Mouse (Mus musculus) gastrocnemius, adult 2 months (tissue): ENCODE data around the gene Eef1a1. TPM values are rescaled to one million over a fixed set of nuclear protein-coding genes. Genes with fewer than 3 reads are reported as not detected.

ENCODE experiments used
- DNase-seq: peaks from one replicate; pipeline ENCODE4 v3.0.0; 2022
- H3K27ac ChIP-seq: fragments of 200-600 bp; 2 replicates; pipeline ENCODE4 v1.8.1; 2022; ENCODE audit warnings: mild to moderate bottlenecking
- H3K4me3 ChIP-seq: fragments of 200-600 bp; 2 replicates; pipeline ENCODE4 v1.8.1; 2022; ENCODE audit warnings: mild to moderate bottlenecking, moderate library complexity
- CTCF ChIP-seq: fragments of 200-600 bp; IDR thresholded peaks from 2 replicates; pipeline ENCODE4 v1.8.1; 2022; ENCODE audit warnings: antibody characterized with exemption, mild to moderate bottlenecking, moderate library complexity
- intact Hi-C: fragments of 180-260 bp; cut with DNase I; formaldehyde crosslinking; loops from one replicate; pipeline ENCODE4 v1.15.1; 2025
- microRNA-seq: library from miRNA; unstranded; fragments of <30 nt; microRNA quantifications from one replicate; pipeline ENCODE4 v1.2.0, GENCODE M21; 2021
- total RNA-seq, 2 experiments: library from RNA; stranded (reverse); gene quantifications; 2 replicates each; pipeline ENCODE4 v1.2.3; 2021

Eef1a1 gene
- total RNA-seq, 2 experiments from 2014 or later = 390 to 557 TPM

DNA sequence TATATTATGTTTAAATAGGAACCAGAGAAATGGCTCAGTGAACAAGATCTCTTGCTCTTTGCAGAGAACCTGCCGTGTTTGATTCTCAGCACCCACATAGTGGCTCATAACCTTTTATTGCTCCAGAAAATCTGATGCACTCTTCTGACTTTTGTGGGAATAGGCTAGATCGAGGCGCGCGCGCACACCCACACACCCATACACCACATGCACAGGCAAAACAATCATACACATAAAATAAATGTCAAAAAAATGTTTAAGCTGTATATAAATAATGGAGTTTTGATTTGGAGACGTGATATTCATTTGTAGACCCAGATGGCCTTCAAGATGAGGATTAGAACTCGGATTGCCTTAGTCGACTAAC, 41.4 kb downstream of the Eef1a1 start:
- TF ChIP-seq CTCF = no peak
- intact Hi-C loops = loop anchor here (10.0 kb wide), 1 partner anchor 533 kb away; the partner anchor contains the start of gene Elovl5
- Histone ChIP-seq H3K4me3 (peak overlapping the region; percentile 96), H3K27ac (peak overlapping the region; percentile 98)
- DNase-seq = no peak

DNA sequence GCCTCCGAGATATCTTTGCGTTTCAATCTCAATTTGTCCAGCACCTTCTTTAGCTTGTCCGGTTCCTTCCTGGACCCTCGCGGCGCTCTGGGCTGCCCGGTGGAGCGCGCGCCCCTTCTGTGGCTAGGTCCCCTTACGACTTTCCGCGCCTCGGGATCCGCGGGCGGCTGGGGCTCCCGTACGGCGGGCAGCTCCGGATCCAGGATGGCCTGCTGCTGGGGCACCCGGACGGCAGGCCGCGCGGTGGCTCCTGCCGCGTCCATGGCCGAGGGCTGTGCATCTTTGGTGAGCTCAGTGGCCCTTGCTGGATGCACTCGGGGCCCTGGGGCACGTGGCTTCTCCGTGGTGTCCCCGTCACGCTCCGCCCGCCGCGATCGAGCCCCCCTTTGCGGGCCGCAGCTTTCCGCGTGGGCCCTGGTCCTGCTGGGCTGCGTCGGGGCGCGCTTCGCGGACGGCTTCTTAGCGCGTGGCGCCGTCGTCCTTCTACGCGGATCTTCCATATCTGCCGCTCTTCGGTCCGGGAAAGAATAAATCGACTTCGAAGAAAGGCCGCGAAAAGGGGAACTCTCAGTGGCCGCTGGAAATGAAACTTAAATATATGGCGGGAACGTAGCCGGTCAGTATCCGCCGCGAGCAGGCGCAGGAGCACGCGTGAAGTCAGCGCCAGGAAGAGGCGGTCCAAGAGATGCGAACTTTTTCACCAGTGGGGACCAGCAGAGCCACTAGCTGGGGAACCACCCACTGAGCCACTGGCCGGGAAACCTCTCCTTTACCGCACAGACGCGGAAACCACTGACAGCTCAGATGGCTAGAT, 46.2 kb downstream of the Eef1a1 start, which contains the start of gene Cgas:
TSS of gene Cgas (minus strand) at position 659 of the 814 bp plus-strand sequence.
- Histone ChIP-seq H3K4me3 (peak within 1 kb of the TSS; percentile 75), H3K27ac (peak within 1 kb of the TSS; percentile 49)
- TF ChIP-seq CTCF = no peak
- DNase-seq = peak; percentile 78
- intact Hi-C loops = loop anchor here (10.0 kb wide), 1 partner anchor 528 kb away; the partner anchor contains the start of gene Elovl5

DNA sequence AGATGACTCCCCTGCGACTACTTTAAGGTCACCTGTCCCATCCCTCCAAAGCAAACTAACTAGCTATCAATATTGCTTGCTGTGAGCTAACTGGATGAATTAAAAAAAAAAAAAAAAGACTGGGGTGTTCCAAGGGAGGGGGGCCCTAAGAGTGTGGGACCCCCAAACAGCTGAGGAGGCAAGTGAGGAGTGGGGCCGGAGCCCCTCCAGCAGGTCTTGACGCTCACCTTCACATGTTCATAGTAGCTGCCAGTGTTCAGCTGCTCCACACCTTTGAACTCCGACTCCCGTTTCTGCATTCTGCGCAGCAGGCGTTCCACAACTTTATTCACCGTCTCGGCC, 46.7 kb downstream of the Eef1a1 start:
- Histone ChIP-seq H3K4me3 (peak overlapping the region; percentile 75), H3K27ac (no peak overlapping the region)
- no peak for TF ChIP-seq CTCF
- DNase-seq = no peak
- intact Hi-C loops = loop anchor here (10.0 kb wide), 1 partner anchor 527 kb away; the partner anchor contains the start of gene Elovl5

DNA sequence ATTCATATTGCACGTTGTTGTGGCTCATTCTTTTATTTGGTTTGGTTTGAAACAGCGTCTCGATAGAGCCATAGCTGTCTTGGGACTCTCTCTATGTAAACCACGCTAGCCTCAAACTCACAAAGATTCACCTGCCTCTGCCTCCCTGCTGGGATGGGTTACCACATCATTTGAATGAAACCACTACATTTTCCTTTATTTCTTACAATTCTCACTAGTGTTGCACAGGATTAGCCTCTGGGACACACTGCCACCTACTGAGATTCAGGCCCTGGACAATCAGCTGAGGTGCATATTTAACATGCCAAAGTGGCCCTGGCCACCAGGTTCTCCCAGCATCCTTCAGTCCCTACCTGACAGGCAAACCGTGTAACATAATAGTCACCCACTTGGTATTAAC, 49.5 kb downstream of the Eef1a1 start:
- no peak for TF ChIP-seq CTCF
- no peak overlapping the region for H3K4me3 ChIP-seq
- DNase-seq = no peak
- no peak overlapping the region for H3K27ac ChIP-seq
- intact Hi-C loops = no loop called here

DNA sequence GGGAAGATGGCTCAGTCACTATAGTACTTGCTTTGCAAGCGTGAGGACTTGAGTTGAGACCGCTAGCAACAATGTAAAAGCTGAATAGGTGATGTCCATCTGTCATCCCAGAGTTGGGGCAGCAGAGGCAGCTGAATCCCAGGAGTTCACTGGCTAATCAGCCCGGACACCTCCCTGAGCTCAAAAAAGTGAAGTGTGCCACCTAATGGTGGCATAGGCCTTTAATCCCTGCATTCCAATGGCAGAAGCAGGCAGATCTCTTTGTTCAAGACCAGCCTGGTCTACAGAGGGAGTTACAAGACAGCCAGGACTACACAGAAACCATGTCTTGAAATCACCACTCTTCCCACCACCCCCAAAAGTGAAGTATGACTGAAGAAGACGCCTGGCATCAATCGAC, 56.5 kb downstream of the Eef1a1 start:
- no peak overlapping the region for H3K4me3 ChIP-seq
- no peak for TF ChIP-seq CTCF
- H3K27ac ChIP-seq = no peak overlapping the region
- intact Hi-C loops = no loop called here
- no peak for DNase-seq

DNA sequence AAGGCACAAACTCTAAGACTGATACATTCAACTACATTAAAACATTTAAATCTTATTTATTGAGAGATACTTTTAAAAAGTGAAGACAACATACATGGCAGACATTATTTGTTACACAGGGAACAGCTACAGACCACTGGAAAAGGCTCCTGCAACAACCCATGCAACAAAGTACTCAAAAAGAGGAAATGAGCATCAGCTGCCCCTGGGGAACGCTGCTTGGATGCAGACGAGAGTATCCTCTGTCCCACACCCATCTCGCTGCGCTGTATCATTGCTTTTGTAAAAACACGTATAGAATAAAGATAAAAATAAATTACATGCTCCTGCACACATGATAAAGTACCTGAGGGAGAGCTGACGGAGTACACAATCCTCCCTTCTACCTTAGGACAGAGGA, 58.5 kb downstream of the Eef1a1 start:
- H3K4me3 ChIP-seq = no peak overlapping the region
- intact Hi-C loops = no loop called here
- no peak overlapping the region for H3K27ac ChIP-seq
- no peak for DNase-seq
- no peak for TF ChIP-seq CTCF

DNA sequence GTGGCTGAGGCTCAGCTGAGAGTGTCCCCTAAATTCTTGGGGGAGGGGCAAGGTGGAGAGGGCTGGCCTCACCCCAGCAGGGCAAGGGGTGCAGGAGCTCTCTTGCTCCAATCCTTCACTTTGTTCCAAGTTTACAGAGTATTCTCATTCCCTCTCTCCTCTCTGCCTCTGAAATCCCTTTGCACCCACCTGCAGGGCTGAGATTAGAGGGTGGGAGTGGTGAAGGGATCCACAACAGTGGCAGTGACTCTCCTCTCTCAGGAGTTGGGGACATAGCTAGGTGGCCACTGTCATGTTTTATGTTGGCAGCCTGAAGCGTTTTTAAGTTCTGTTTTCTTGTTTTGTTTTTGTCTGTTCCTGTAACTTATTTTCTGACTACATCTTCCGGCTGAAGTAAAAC, 59.4 kb downstream of the Eef1a1 start:
- no peak for DNase-seq
- Histone ChIP-seq H3K27ac (no peak overlapping the region), H3K4me3 (no peak overlapping the region)
- no peak for TF ChIP-seq CTCF
- intact Hi-C loops = no loop called here

DNA sequence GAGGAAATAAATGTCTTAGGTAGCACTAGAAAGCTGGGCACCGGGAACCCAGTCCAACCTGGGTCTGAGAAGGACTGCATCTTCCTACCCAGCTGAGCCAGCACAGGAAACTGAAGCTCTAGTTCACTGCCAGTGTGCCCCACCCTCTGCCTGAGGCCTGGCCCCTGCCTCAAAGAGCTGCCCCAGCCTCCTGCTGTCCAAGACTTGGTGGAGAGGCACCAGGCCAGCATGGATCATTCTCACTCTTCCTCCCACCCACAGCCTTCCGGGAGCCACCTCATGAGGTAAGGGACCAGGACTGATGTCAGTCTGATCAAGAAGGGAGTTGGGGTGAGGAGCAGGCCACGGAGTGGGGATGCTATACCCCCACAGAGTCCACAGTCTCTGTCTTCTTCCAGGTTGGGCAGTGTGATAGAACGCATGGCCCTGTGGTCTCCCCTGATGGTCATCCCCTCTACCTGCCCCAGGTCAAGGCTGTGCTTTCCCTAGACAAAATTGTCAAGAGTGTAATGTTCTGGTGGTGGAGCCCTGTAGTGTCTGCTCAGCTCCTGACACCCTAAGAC, 60.0 kb downstream of the Eef1a1 start:
- intact Hi-C loops = no loop called here
- no peak for DNase-seq
- Histone ChIP-seq H3K27ac (no peak overlapping the region), H3K4me3 (no peak overlapping the region)
- no peak for TF ChIP-seq CTCF

Small RNAs within 50 kb of the gene (microRNA-seq; reads per million reads assigned to microRNA genes)
- gene Gm26377 = not detected

Other genes with a start within 250 kb of the Eef1a1 start
- gene Gm3776, start 232.0 kb downstream of the Eef1a1 start, total RNA-seq = not detected
- gene Gm10639, start 199.2 kb downstream of the Eef1a1 start, total RNA-seq = not detected
- gene Omt2a, start 174.4 kb downstream of the Eef1a1 start, total RNA-seq = not detected
- gene Omt2b, start 161.6 kb downstream of the Eef1a1 start, total RNA-seq = not detected
- gene Gsta2, start 133.4 kb downstream of the Eef1a1 start, total RNA-seq = not detected
- gene Dppa5a, start 121.0 kb downstream of the Eef1a1 start, total RNA-seq = not detected
- not detected for gene Ooep, start 110.4 kb downstream of the Eef1a1 start, total RNA-seq
- gene Ddx43, start 93.4 kb downstream of the Eef1a1 start, total RNA-seq = not detected
- under 1 TPM; 0.08 to 0.11 TPM for gene Cgas, start 45.9 kb downstream of the Eef1a1 start, total RNA-seq
- gene Mto1, start 40.9 kb downstream of the Eef1a1 start, total RNA-seq = 10 to 100 TPM; 19.8 to 22.0 TPM
- not detected for gene Gm17324, start 40.4 kb downstream of the Eef1a1 start, total RNA-seq
- gene Slc17a5, start 98.9 kb upstream of the Eef1a1 start, total RNA-seq = 1 to 10 TPM; 2.7 to 2.8 TPM
- gene Cd109, start 126.4 kb upstream of the Eef1a1 start, total RNA-seq = under 1 TPM; 0.28 to 0.81 TPM